Mouse (Mus musculus): ENCODE results near the gene Disp1.

GRCm38 (mm10) chr1:183075121-183075822 lies 146.1 kb downstream of the Disp1 start:
- TF ChIP-seq TAL1 (IDR thresholded peaks at IDR 0.05; ENCODE audit: low read length) (no peak), GATA1 (IDR thresholded peaks at IDR 0.05; ENCODE audit: low read length) (no peak)
